ENCODE assay signal across 8 mouse cellular contexts in genomic region chr7:44246984-44247470, GRCm38 (mm10). TPM values are rescaled to one million over a fixed set of nuclear protein-coding genes. Genes with fewer than 3 reads are reported as not detected.
DNase-seq lines count a peak whose midpoint lies in the region; ATAC-seq and TF ChIP-seq lines count a peak whose summit lies in the region.

No protein-coding gene starts in this region.

- peaks cover 10% of the 10 kb centered on the region for H3K4me1 ChIP-seq in forebrain, embryonic 14.5 days (ENCODE audit: control insufficient read depth, insufficient read depth, low read length)
- peaks cover 16% of the 10 kb centered on the region for H3K4me1 ChIP-seq in intestine, embryonic 16.5 days (ENCODE audit: control insufficient read depth, insufficient read depth, low read length)
- H3K4me1 ChIP-seq in small intestine, adult 2 months (ENCODE audit: control insufficient read depth, insufficient read depth, insufficient read length, low read length): peaks cover 5% of the 10 kb centered on the region

- H3K9me3 ChIP-seq in forebrain, embryonic 14.5 days (replicated peaks; ENCODE audit: control insufficient read depth, low read length): no peaks in the 10 kb centered on the region
- no peaks in the 10 kb centered on the region for H3K9me3 ChIP-seq in intestine, embryonic 16.5 days (ENCODE audit: control insufficient read depth, low read length)

- H3K9ac ChIP-seq in forebrain, embryonic 14.5 days (ENCODE audit: low read length): peak overlapping the region; percentile 96
- H3K9ac ChIP-seq in intestine, embryonic 16.5 days (ENCODE audit: low read depth, low read length): peak overlapping the region; percentile 94

- H3K27ac ChIP-seq in forebrain, embryonic 14.5 days (ENCODE audit: low read depth, low read length): peak overlapping the region; percentile 91
- H3K27ac ChIP-seq in intestine, embryonic 16.5 days (ENCODE audit: low read length): peak overlapping the region; percentile 87
- H3K27ac ChIP-seq in small intestine, adult 2 months (ENCODE audit: insufficient read depth, low read depth, low read length): peak overlapping the region; percentile 24; the same call in 1 of the 2 replicates

- H3K27me3 ChIP-seq in forebrain, embryonic 14.5 days (replicated peaks; ENCODE audit: control insufficient read depth, insufficient read depth, low read length): no peaks in the 10 kb centered on the region
- H3K27me3 ChIP-seq in intestine, embryonic 16.5 days (replicated peaks; ENCODE audit: control insufficient read depth, insufficient read depth, low read length): no peaks in the 10 kb centered on the region
- H3K27me3 ChIP-seq in small intestine, adult 2 months (ENCODE audit: control insufficient read depth, insufficient read depth, low read length): no peaks in the 10 kb centered on the region

- peaks cover 41% of the 10 kb centered on the region for H3K36me3 ChIP-seq in forebrain, embryonic 14.5 days (ENCODE audit: control insufficient read depth, insufficient read depth, low read length)
- peaks cover 15% of the 10 kb centered on the region for H3K36me3 ChIP-seq in intestine, embryonic 16.5 days (ENCODE audit: control insufficient read depth, insufficient read depth, low read length)
- H3K36me3 ChIP-seq in small intestine, adult 2 months (ENCODE audit: control insufficient read depth, insufficient read depth, low read length): peaks cover 21% of the 10 kb centered on the region

- peak overlapping the region; percentile 85 for H3K4me3 ChIP-seq in forebrain, embryonic 14.5 days (ENCODE audit: low read depth, low read length)
- H3K4me3 ChIP-seq in intestine, embryonic 16.5 days (ENCODE audit: low read length): peak overlapping the region; percentile 84
- peak overlapping the region; percentile 75 for H3K4me3 ChIP-seq in small intestine, adult 2 months (ENCODE audit: low read depth, low read length)

- TF ChIP-seq CTCF in small intestine, adult 2 months (IDR thresholded peaks at IDR 0.05; ENCODE audit: extremely low read depth, insufficient read length, insufficient replicate concordance, low read depth, low read length): no peak

- WGBS in forebrain, embryonic 14.5 days: under 1% methylated on average over 23 of the region's 23 CpGs
- WGBS in intestine, embryonic 16.5 days: under 1% methylated on average over 23 of the region's 23 CpGs
- WGBS in small intestine, adult 2 months: under 1% methylated on average over 23 of the region's 23 CpGs

- ATAC-seq in forebrain, embryonic 14.5 days: peak; percentile 50
- ATAC-seq in intestine, embryonic 16.5 days: peak; percentile 43

- TF ChIP-seq POLR2A in small intestine, adult 2 months (IDR thresholded peaks at IDR 0.05; ENCODE audit: low read depth, low read length): no peak

- peak overlapping the region; percentile 84 for H3K4me2 ChIP-seq in forebrain, embryonic 14.5 days (ENCODE audit: low read length)
- H3K4me2 ChIP-seq in intestine, embryonic 16.5 days (ENCODE audit: low read depth, low read length): peak overlapping the region; percentile 79

- DNase-seq in cerebellum, adult 11-12 months: peak; percentile 80
- no peak for DNase-seq in cerebellum, postnatal 25 days
- DNase-seq in urinary bladder, adult 2 months (ENCODE audit: low spot score): peak; percentile 42
- DNase-seq in urinary bladder, postnatal 4 days (ENCODE audit: low spot score in 2 of 2): no peak
- DNase-seq in forebrain, embryonic 14.5 days (ENCODE audit: low spot score): peak; percentile 77
- DNase-seq in lung, postnatal 36 days: peak; percentile 39

RNA-seq across cellular contexts. Expression of gene 2410002F23Rik, which starts 0.5 kb away (rescaled TPM):
- 100 and 125 TPM in 2 replicates for polyA plus RNA-seq in urinary bladder, adult 2 months (2012; rRNA removed)
- polyA plus RNA-seq in forebrain, embryonic 14.5 days (2014; fragmentation: Nextera tagmentation; extraction: Ambion mirVana): 162 and 186 TPM in 2 replicates
- 101 and 114 TPM in 2 replicates for polyA plus RNA-seq in intestine, embryonic 16.5 days (2015; fragmentation: Nextera tagmentation; extraction: Ambion mirVana)
- polyA plus RNA-seq in small intestine, adult 2 months (2012; rRNA removed): 43.4 and 66.3 TPM in 2 replicates

RNA-seq across cellular contexts. Expression of gene 1700028J19Rik, which starts 0.5 kb away (rescaled TPM):
- 0.71 and 1.1 TPM in 2 replicates for polyA plus RNA-seq in urinary bladder, adult 2 months (2012; rRNA removed)
- 1.9 and 2.4 TPM in 2 replicates for polyA plus RNA-seq in forebrain, embryonic 14.5 days (2014; fragmentation: Nextera tagmentation; extraction: Ambion mirVana)
- polyA plus RNA-seq in intestine, embryonic 16.5 days (2015; fragmentation: Nextera tagmentation; extraction: Ambion mirVana): 1.4 and 1.6 TPM in 2 replicates
- polyA plus RNA-seq in small intestine, adult 2 months (2012; rRNA removed): 0.77 and 1.9 TPM in 2 replicates

RNA-seq across cellular contexts. Expression of gene Acp4, which starts 10.2 kb away (rescaled TPM):
- not detected in 2 replicates for polyA plus RNA-seq in urinary bladder, adult 2 months (2012; rRNA removed)
- not detected in 2 replicates for polyA plus RNA-seq in forebrain, embryonic 14.5 days (2014; fragmentation: Nextera tagmentation; extraction: Ambion mirVana)
- not detected in 2 replicates for polyA plus RNA-seq in intestine, embryonic 16.5 days (2015; fragmentation: Nextera tagmentation; extraction: Ambion mirVana)
- not detected in 2 replicates for polyA plus RNA-seq in small intestine, adult 2 months (2012; rRNA removed)

RNA-seq across cellular contexts. Expression of gene Gm36864, which starts 11.1 kb away (rescaled TPM):
- polyA plus RNA-seq in urinary bladder, adult 2 months (2012; rRNA removed): not detected in 2 replicates
- polyA plus RNA-seq in forebrain, embryonic 14.5 days (2014; fragmentation: Nextera tagmentation; extraction: Ambion mirVana): not detected in 2 replicates
- 0.09 TPM in 1 of 2 replicates, not detected in the other for polyA plus RNA-seq in intestine, embryonic 16.5 days (2015; fragmentation: Nextera tagmentation; extraction: Ambion mirVana)
- not detected in 2 replicates for polyA plus RNA-seq in small intestine, adult 2 months (2012; rRNA removed)

RNA-seq across cellular contexts. Expression of gene Gm15517, which starts 14.2 kb away (rescaled TPM):
- 0.65 TPM in 1 of 2 replicates, not detected in the other for polyA plus RNA-seq in urinary bladder, adult 2 months (2012; rRNA removed)
- polyA plus RNA-seq in forebrain, embryonic 14.5 days (2014; fragmentation: Nextera tagmentation; extraction: Ambion mirVana): not detected in 2 replicates
- polyA plus RNA-seq in intestine, embryonic 16.5 days (2015; fragmentation: Nextera tagmentation; extraction: Ambion mirVana): not detected in 2 replicates
- polyA plus RNA-seq in small intestine, adult 2 months (2012; rRNA removed): not detected in 2 replicates

Comparison
In these comparisons a context has a peak if more than half of its experiments do, and no peak if none do; other contexts are left out.
1. DNase-seq: peak in cerebellum, adult 11-12 months (single experiment), urinary bladder, adult 2 months (single experiment), forebrain, embryonic 14.5 days (single experiment) and lung, postnatal 36 days (single experiment); none in cerebellum, postnatal 25 days (0 of 2) and urinary bladder, postnatal 4 days (0 of 2).
2. H3K27ac ChIP-seq: peak in every context shown above with its lines; median percentile 91 in forebrain, embryonic 14.5 days; 87 in intestine, embryonic 16.5 days; 24 in small intestine, adult 2 months.
3. Peak in every context shown above with its lines, with median percentiles within 50 percentile points of each other: H3K4me3 ChIP-seq.